Mouse (Mus musculus) testis, adult 2 months (tissue): Measurements from ENCODE around the gene Tor1b. TPM values are rescaled to one million over a fixed set of nuclear protein-coding genes. Genes with fewer than 3 reads are reported as not detected.

Experiments used
- H3K27ac ChIP-seq: fragments of 200-500 bp; 2 replicates; pipeline ENCODE4 v1.5.1; 2012; ENCODE audit warnings: low read depth, low read length; ENCODE audit not compliant: control insufficient read depth, insufficient read depth
- H3K27me3 ChIP-seq: fragments of 200-500 bp; 2 replicates; pipeline ENCODE4 v1.6.1; 2012; ENCODE audit warnings: mild to moderate bottlenecking, low read length, moderate library complexity; ENCODE audit not compliant: control insufficient read depth, insufficient read depth
- H3K36me3 ChIP-seq: fragments of 200-500 bp; 2 replicates; pipeline ENCODE4 v1.6.1; 2012; ENCODE audit warnings: mild to moderate bottlenecking, low read length; ENCODE audit not compliant: control insufficient read depth, insufficient read depth
- H3K4me1 ChIP-seq: fragments of 200-500 bp; 2 replicates; pipeline ENCODE4 v1.6.1; 2012; ENCODE audit warnings: low read length; ENCODE audit not compliant: control insufficient read depth, insufficient read depth
- H3K4me3 ChIP-seq: fragments of 200-500 bp; 2 replicates; pipeline ENCODE4 v1.5.1; 2012; ENCODE audit warnings: low read depth, mild to moderate bottlenecking, low read length, moderate library complexity, mixed read lengths; ENCODE audit not compliant: control insufficient read depth
- CTCF ChIP-seq: fragments of 200-500 bp; IDR thresholded peaks from 2 replicates; pipeline ENCODE4 v1.5.1; 2012; ENCODE audit warnings: low read depth, mild to moderate bottlenecking, inconsistent platforms, low read length, moderate library complexity; ENCODE audit not compliant: control insufficient read depth, insufficient read depth, insufficient replicate concordance
- POLR2A ChIP-seq: fragments of 200-500 bp; IDR thresholded peaks from 2 replicates; pipeline ENCODE4 v1.6.1; 2012; ENCODE audit warnings: low read depth, mild to moderate bottlenecking, inconsistent platforms, low read length, moderate library complexity; ENCODE audit not compliant: control insufficient read depth
- polyA plus RNA-seq: library from polyadenylated mRNA; depleted of rRNA; stranded (reverse); fragments of >200 nt; gene quantifications from 2 replicates; pipeline ENCODE4 v1.2.3, GENCODE M21; 2012; rRNA removed

The Tor1b gene
- 12.9 and 14.0 TPM in 2 replicates for polyA plus RNA-seq

DNA sequence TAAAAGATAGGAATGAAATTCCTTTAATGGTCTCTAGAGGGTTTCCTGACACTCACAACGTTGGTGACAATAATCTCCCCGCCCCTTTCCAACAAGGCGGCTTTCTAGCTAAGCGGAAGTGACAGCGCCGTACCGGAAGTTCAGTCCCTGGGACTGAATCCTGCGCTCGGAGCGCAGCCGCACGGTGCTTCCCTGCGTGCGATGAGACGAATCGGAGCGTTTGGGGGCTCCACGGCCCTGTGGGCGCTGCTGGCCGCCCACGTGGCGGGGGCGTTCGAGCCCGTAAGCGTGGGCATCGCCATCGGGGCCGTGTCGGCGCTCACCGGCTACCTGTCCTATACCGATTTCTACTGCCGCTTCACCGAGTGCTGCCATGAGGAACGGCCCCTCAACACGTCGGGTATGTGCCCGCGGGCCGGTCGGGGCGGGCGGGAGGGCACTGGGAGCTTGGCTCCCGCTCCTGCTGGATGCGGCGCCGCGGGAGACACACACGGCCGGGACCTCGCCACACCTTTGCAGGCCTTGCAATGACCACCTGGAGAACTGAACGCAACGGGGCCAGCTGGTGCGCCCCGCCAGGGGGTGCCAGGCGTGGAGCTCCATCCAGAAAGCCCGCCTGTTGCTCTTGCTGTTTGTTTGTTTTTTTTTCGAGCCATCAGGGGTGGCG is at the start of gene Tor1b:
Gene Tor1b, plus strand, starts transcription at position 136 of the 667 bp plus-strand sequence.
- Histone ChIP-seq H3K4me3 (peak within 1 kb of the TSS; percentile 89), H3K27ac (peak within 1 kb of the TSS; percentile 67), H3K4me1 (peaks cover 10% of the 10 kb centered on the region), H3K36me3 (no peaks in the 10 kb centered on the region; the same call in none of the 2 replicates), H3K27me3 (no peaks in the 10 kb centered on the region)
- no peak for TF ChIP-seq CTCF
- peak; percentile 97 for TF ChIP-seq POLR2A

DNA sequence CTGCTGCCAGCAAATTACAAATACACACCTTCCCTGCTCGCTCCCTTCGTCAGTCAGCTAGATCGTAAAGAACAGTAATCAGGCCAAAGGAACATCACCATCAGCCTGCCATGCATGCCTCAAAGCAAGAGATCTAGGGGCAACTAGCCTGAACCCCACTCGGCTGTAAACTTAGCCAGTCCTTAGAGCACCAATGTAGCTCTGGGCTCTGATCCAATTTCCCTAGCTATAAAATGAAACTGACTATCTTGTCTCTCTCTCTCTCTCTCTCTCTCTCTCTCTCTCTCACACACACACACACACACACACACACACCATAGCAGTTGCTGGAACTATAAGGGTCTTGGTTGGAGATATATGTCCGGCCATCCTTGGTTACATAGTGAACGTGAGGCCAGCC is 48.5 kb upstream of the Tor1b start:
- TF ChIP-seq POLR2A (no peak), CTCF (no peak)
- no peaks in the 10 kb centered on the region for H3K27me3 ChIP-seq
- peaks cover 3% of the 10 kb centered on the region for H3K4me1 ChIP-seq
- H3K27ac ChIP-seq = no peak overlapping the region
- no peaks in the 10 kb centered on the region for H3K36me3 ChIP-seq
- no peak overlapping the region for H3K4me3 ChIP-seq

DNA sequence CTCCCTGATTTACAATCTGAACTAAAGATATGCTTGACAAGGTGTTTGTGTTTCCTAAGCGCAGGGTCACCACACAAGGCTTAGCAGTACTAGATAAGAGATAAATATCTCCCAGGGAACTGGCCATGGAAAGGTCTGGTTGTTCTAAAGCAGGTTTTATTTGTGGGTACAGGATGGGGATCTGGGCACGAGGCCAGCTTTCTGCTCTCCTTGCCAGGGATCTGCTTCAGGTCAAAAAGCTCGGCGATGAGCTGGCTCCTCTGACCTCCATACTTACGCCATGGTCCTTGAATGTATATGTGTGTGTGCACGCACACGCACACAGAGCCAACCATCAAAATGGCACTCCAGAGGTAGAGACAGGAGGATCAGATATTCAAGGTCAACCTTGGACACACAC is 47.8 kb upstream of the Tor1b start:
- Histone ChIP-seq H3K27me3 (no peaks in the 10 kb centered on the region), H3K4me3 (no peak overlapping the region), H3K36me3 (no peaks in the 10 kb centered on the region), H3K27ac (no peak overlapping the region), H3K4me1 (peaks cover 3% of the 10 kb centered on the region)
- TF ChIP-seq CTCF = no peak
- TF ChIP-seq POLR2A = no peak

DNA sequence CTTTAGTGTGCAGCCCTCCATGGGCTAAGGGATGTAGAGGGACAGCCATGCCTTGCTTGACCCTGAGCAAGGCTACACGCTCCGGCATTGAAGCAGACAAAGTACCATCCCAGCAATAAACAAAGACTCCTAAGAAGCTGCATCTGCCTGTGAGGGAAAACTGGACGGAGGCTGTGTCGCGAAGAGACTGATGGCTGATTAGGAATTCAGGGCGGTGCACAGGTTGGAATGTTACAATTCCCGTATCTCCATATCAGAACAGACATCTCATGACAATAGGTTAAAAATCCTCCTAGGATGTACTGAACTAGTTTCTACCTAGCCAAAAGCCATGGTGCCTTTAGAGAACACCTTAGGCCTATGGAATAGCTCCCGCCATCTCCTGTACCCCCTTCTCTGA is 46.9 kb upstream of the Tor1b start:
- no peak overlapping the region for H3K27ac ChIP-seq
- no peak for TF ChIP-seq CTCF
- TF ChIP-seq POLR2A = no peak
- H3K27me3 ChIP-seq = no peaks in the 10 kb centered on the region

DNA sequence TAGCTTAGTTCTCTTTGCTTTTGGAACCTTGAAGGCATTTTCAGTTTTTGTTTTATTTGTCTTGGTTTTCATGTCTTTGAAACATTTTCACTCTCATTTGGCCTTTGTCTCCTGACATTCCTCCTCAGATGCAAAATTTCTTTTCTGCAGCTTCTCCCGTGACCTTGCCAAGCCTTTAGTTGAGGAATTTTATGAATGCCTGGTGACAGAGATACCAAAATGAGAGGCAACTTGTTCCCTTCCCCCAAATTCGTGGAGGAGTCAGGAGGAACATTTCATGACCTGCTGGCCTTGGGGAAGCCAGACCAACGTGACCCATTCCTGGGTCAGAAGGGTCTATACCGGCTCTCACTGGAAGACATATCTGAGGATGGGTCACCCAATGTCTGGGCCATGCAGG is 46.1 kb upstream of the Tor1b start:
- Histone ChIP-seq H3K36me3 (no peaks in the 10 kb centered on the region), H3K27ac (no peak overlapping the region)

More for the DNA sequence above, 46.9 kb upstream of the Tor1b start:
- H3K4me1 ChIP-seq = peaks cover 3% of the 10 kb centered on the region
- no peaks in the 10 kb centered on the region for H3K36me3 ChIP-seq
- no peak overlapping the region for H3K4me3 ChIP-seq

DNA sequence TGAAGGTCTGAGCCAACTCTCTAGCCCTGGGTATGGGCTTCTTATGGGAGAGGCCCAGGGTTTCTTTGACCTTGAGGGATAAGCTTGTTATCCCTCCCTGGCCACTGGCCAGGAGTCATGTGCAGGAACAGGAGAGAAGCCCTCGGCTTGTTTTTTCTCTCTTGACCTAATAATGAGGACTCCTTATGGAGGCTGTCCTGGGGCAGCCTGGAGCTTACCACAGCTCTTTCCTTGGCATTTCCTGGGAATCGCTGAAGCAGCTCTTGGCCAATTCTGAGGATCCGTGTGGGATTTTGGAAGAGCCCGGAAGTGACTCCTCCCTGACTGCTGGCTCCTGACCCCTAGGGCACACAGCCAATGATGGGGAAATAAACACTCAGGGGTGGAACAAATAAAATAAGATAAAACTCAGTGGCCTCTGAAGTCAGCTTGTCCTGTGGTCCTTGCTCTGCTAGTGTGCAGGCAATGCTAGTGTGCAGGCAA is 40.4 kb upstream of the Tor1b start:
- no peak overlapping the region for H3K4me3 ChIP-seq
- H3K27me3 ChIP-seq = no peaks in the 10 kb centered on the region
- no peak overlapping the region; the same call in 1 of the 2 replicates for H3K27ac ChIP-seq
- no peak for TF ChIP-seq POLR2A
- no peak for TF ChIP-seq CTCF
- H3K4me1 ChIP-seq = peaks cover 8% of the 10 kb centered on the region
- H3K36me3 ChIP-seq = no peaks in the 10 kb centered on the region

More for the DNA sequence above, 46.1 kb upstream of the Tor1b start:
- peaks cover 3% of the 10 kb centered on the region for H3K4me1 ChIP-seq
- H3K4me3 ChIP-seq = no peak overlapping the region
- TF ChIP-seq POLR2A (no peak), CTCF (no peak)
- H3K27me3 ChIP-seq = no peaks in the 10 kb centered on the region

DNA sequence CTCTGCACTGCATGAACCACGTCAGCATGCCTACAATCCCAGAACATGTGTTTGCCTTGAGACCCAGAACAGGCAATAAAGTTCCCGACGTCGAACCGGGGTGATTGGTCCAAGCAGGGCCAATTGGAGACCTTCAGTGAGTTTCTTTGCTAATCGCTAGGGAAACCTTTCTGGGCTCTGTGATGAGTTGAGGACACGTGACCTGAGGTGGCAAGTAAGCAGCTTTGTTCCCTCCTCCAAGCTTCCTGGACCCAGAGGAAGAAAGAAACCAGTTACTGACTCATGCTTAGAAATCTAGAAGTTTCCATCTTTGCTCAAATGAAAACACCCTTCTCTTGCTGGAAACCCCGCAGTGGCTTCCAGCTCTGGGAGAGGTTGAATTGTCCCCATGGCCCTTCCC is 39.7 kb upstream of the Tor1b start:
- Histone ChIP-seq H3K4me1 (peaks cover 8% of the 10 kb centered on the region), H3K36me3 (no peaks in the 10 kb centered on the region), H3K27ac (no peak overlapping the region), H3K27me3 (no peaks in the 10 kb centered on the region), H3K4me3 (no peak overlapping the region)
- TF ChIP-seq POLR2A = no peak
- TF ChIP-seq CTCF = no peak
